Mouse (Mus musculus): ENCODE results near the gene Akap4.

DNA sequence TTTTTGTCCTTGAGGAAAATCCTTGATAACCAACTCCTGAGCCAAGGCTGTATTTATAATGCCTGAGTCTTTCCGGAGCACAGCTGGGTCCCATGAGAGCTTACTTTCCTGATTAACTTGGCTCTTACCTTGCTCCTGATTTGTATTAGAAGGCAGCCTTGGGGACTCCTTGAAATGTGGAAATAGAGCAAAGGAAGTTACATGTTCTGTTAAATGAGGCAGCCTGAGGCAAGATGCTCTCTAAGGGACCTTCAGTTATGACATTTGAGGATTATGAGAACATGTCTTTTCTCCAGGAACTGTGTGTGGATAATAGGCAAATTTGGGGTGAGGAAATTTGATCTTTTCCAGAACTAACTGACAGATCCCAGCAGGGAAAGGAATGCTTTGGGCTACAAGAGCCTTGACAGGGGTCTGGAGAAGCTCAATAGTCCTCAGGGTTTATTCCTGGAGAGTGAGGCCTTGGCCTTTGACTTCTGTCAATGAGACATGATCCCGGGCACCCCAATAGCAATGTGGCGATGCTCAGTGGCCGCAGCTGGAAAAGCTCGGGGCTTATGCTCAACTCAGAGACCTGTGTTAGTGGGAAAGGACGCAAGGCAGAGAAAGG is 12.6 kb downstream of the Akap4 start:
- TF ChIP-seq ZNF384 (IDR thresholded peaks at IDR 0.05; ENCODE audit: low read depth, low read length), result no peak
- TF ChIP-seq CTCF (IDR thresholded peaks at IDR 0.05 in 2 of 3, conservative IDR thresholded peaks at IDR 0.05 in 1 of 3; ENCODE audit: control insufficient read depth in 1 of 3, insufficient read depth in 1 of 3, low read depth in 2 of 3, low read length in 3 of 3, poor library complexity in 1 of 3, severe bottlenecking in 1 of 3), result no peak
- TF ChIP-seq POLR2A (IDR thresholded peaks at IDR 0.05; ENCODE audit: control insufficient read depth in 1 of 2, insufficient read depth in 1 of 2, low read depth in 1 of 2, low read length in 2 of 2, poor library complexity in 1 of 2), result no peak
- no peak for TF ChIP-seq EP300 (IDR thresholded peaks at IDR 0.05; ENCODE audit: low read depth in 1 of 2, low read length in 2 of 2)
- TF ChIP-seq TAL1 (IDR thresholded peaks at IDR 0.05; ENCODE audit: low read length), result no peak
- no peak for TF ChIP-seq ELF1 (IDR thresholded peaks at IDR 0.05; ENCODE audit: low read depth, low read length)
- TF ChIP-seq CHD2 (IDR thresholded peaks at IDR 0.05; ENCODE audit: low read length), result no peak

Data from MEL (cell line).